Mouse (Mus musculus): ENCODE measurements around the gene Gpr87.

DNA sequence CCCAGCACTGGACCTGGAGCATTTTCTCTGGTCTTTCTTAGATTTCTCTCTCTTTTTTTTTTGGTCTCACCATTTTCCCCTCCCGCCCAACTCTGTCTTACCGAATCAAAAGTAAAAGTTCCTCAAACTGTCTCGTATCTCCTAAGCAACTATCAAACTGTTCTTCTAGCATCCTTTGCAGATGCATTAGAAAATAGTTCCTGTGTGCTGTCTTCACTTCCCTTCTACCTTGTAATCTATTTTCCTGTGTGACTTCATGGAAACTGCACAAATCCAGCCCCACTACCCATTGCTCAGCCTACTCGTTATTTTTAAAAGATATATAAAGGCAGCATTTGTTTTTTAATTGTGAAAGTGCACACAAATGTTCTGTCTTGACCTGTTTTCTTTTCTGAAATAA lies 62.9 kb downstream of the Gpr87 start:
- TF ChIP-seq POLR2A (IDR thresholded peaks at IDR 0.05; ENCODE audit: extremely low read depth, insufficient read depth, low read length) (no peak), CTCF (IDR thresholded peaks at IDR 0.05; ENCODE audit: extremely low read depth, insufficient read depth, low read length) (no peak)

All from cortical plate, adult 2 months (tissue).